Mouse (Mus musculus) lung, embryonic 15.5 days (tissue): Measurements from ENCODE around the gene Tspan9. TPM values are rescaled to one million over a fixed set of nuclear protein-coding genes. Genes with fewer than 3 reads are reported as not detected.
A peak's percentile ranks its signal among the peaks of the same experiment; 100 is the strongest.

Source experiments
- ATAC-seq: fragments of 200-750 bp; cut with Nextera tagmentation; 2 replicates; pipeline ENCODE4 v1.8.0; 2017; ENCODE audit warnings: moderate number of reproducible peaks, borderline replicate concordance; ENCODE audit not compliant: low FRiP score, low TSS enrichment; ENCODE audit errors: extremely low read depth
- H3K27ac ChIP-seq: fragments of 300-500 bp; sonication (generic); 2 replicates; pipeline ENCODE4 v1.5.1; 2015; ENCODE audit warnings: moderate library complexity, mild to moderate bottlenecking, inconsistent platforms
- H3K27me3 ChIP-seq: fragments of 300-500 bp; sonication (generic); 2 replicates; pipeline ENCODE4 v1.6.1; 2015; ENCODE audit warnings: inconsistent platforms
- H3K36me3 ChIP-seq: fragments of 300-500 bp; sonication (generic); 2 replicates; pipeline ENCODE4 v1.6.1; 2015; ENCODE audit warnings: inconsistent platforms
- H3K4me1 ChIP-seq: fragments of 300-500 bp; sonication (generic); 2 replicates; pipeline ENCODE4 v1.6.1; 2015; ENCODE audit warnings: inconsistent platforms
- H3K4me2 ChIP-seq: fragments of 300-500 bp; sonication (generic); 2 replicates; pipeline ENCODE4 v1.6.1; 2015; ENCODE audit warnings: inconsistent platforms, mild to moderate bottlenecking, moderate library complexity
- H3K4me3 ChIP-seq: fragments of 300-500 bp; sonication (generic); 2 replicates; pipeline ENCODE4 v1.5.1; 2015; ENCODE audit warnings: mild to moderate bottlenecking, inconsistent platforms
- H3K9ac ChIP-seq: fragments of 300-500 bp; sonication (generic); 2 replicates; pipeline ENCODE4 v1.6.1; 2015; ENCODE audit warnings: inconsistent platforms
- H3K9me3 ChIP-seq: fragments of 300-500 bp; sonication (generic); 2 replicates; pipeline ENCODE4 v1.6.1; 2016; ENCODE audit warnings: inconsistent platforms
- WGBS: fragments of 180-500 bp; shearing (Covaris S2); methylation state at CpG from one replicate; pipeline ENCODE4 v1.1.7; 2015; 5-methylcytosine and 5-hydroxymethylcytosine counted together
- polyA plus RNA-seq: library from polyadenylated mRNA; unstranded; fragments of >200 nt; fragmentation: Nextera tagmentation; extraction: Ambion mirVana; gene quantifications from 2 replicates; pipeline ENCODE4 v1.2.1, GENCODE M21; 2015

Gene Tspan9
- polyA plus RNA-seq, 1 experiment from 2014 or later: 130 TPM

DNA sequence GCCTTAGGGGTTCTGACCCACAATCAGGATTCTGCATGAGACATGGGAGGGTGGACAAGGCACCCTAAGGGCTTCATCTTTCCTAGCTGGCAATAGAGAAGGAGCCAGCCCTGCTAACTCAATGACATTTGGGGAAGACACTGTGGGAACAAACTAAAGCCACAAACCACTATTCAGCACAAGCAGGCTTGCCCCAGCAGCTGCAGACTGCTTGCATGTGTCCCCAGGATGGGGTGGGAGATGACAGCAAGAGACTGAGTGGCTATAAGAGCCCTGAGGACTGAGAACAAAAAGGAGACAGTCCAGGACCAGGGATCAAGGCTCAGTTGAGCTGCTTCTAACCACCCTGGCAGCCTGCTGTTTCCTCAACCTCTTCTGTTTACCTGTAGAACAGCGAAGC, 141.8 kb downstream of the Tspan9 start:
- no peak for ATAC-seq
- Histone ChIP-seq H3K9me3 (no peaks in the 10 kb centered on the region), H3K27ac (no peak overlapping the region), H3K4me1 (peaks cover 26% of the 10 kb centered on the region), H3K4me2 (no peak overlapping the region), H3K36me3 (no peaks in the 10 kb centered on the region), H3K9ac (no peak overlapping the region), H3K4me3 (no peak overlapping the region), H3K27me3 (no peaks in the 10 kb centered on the region)
- WGBS: 57% methylated on average over 1 of the region's 1 CpGs

DNA sequence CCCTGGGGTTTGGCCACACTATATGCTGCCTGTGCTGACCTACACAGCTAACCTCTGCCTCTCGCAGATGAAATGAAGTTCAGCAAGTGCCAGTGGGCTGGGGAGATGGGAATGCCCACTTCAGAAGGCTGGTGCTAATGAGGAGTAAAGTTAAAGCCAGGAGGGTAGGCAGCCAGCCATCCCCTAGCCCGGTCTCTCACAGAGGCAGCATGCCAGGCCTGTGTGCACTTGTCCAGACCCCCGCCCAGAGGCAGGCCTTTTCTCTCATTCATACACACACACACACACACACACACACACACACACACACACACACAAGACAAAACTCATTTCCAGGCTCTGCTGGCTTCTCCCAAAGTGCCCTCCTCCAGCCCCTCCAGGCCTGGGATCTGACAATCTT, 142.6 kb downstream of the Tspan9 start:
- Histone ChIP-seq H3K4me1 (peaks cover 18% of the 10 kb centered on the region), H3K36me3 (no peaks in the 10 kb centered on the region), H3K9ac (no peak overlapping the region), H3K27ac (no peak overlapping the region), H3K4me3 (no peak overlapping the region), H3K4me2 (no peak overlapping the region), H3K27me3 (no peaks in the 10 kb centered on the region), H3K9me3 (no peaks in the 10 kb centered on the region)
- 84% methylated on average over 3 of the region's 3 CpGs for WGBS
- no peak for ATAC-seq

DNA sequence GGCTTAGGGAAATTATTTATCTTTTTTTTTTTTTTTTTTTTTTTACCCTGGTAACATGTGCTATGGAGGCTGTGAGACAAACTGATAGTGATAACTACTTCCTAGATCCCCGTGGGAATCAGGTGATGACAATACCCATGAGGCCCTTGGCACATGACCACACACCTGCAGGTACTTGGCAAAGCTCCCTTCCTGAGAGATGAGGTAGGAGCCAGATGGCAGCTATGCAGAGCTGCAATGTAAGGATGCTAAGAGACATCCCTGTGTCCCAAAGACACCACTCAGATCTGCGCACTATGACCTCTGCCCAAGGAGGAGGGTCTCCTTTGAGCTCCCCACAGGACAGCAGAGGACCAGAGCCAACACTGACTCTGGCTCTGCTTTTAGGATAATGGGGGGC, 144.3 kb downstream of the Tspan9 start:
- Histone ChIP-seq H3K27ac (no peak overlapping the region), H3K4me3 (no peak overlapping the region), H3K36me3 (no peaks in the 10 kb centered on the region), H3K9me3 (no peaks in the 10 kb centered on the region), H3K4me1 (peaks cover 15% of the 10 kb centered on the region), H3K4me2 (no peak overlapping the region), H3K9ac (no peak overlapping the region), H3K27me3 (no peaks in the 10 kb centered on the region)
- no peak for ATAC-seq
- 78% methylated on average over 2 of the region's 2 CpGs for WGBS

DNA sequence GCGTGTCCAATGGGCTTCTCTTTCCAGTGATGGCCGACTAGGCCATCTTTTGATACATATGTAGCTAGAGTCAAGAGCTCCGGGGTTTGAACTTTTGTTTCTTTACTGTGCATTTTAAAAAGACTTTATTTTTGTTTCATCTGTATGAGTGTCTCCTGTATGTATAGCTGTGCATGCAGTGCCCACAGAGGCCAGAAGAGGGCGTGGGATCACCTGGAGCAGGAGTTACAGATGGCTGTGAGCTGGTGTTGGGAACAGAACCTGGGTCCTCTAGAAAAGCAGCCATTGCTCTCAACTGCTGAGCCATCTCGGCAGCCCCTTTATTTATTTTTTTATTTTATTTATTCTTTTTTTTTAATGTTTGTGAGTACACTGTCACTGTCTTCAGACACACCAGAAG, 146.5 kb downstream of the Tspan9 start:
- Histone ChIP-seq H3K4me3 (no peak overlapping the region), H3K27ac (no peak overlapping the region), H3K9ac (no peak overlapping the region), H3K4me1 (peaks cover 3% of the 10 kb centered on the region), H3K27me3 (no peaks in the 10 kb centered on the region), H3K9me3 (no peaks in the 10 kb centered on the region), H3K36me3 (no peaks in the 10 kb centered on the region), H3K4me2 (no peak overlapping the region)
- WGBS: 80% methylated on average over 5 of the region's 5 CpGs
- no peak for ATAC-seq

DNA sequence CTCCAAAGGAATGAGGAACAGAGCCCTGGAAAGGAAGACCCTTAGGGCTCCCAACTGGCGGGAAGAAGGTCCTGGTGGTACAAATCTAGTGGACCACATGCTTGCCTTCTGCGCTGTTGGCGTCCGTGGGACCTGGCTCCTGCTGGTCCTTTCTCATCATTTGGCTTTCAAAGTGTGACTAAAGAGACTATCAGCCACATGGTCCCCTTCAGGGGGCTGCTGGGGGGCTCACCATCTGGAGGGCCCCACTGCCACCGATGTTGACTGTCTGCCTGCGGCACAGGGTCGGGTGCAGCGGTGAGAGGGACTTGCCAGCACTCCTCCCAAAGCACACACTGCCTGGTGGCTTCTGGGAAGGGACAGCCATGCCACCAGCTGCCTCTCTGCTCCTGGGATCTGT, 150.4 kb downstream of the Tspan9 start:
- H3K27me3 ChIP-seq: no peaks in the 10 kb centered on the region
- H3K27ac ChIP-seq: no peak overlapping the region
- H3K4me1 ChIP-seq: peaks cover 34% of the 10 kb centered on the region
- H3K4me2 ChIP-seq: no peak overlapping the region
- H3K4me3 ChIP-seq: no peak overlapping the region
- H3K36me3 ChIP-seq: no peaks in the 10 kb centered on the region
- H3K9ac ChIP-seq: no peak overlapping the region
- 86% methylated on average over 8 of the region's 8 CpGs for WGBS
- H3K9me3 ChIP-seq: no peaks in the 10 kb centered on the region
- no peak for ATAC-seq

DNA sequence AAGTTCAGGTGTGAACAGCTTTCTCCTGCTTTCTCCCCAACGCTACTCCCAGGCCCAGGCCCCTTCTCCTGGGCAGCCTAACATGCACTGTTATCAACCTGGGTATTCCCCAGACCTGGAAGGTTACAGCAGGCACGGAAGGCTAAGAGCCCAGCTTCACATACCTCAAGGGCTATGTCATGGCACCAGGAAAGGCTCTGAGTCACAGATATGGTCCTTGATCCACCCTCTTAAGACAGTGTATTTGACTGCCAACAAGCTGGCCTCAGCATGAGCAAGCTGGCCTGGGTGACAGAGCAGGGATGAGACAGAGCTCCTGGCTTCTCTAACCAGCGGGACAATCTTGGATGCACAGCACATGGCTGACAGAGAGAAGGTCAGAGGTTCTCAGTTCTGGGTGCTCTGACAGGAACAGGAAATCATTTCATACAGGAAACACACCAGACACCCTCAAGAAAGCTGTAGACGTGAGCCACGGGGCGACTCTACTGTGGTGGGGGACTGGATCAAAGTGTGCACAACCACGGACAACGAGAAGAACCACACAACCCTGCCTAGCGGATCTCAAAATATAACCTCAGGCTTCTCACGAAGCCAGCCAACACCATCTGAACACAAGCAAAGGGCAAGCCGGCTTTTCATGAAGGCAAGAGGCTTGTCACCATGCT, 151.8 kb downstream of the Tspan9 start:
- peak; percentile 21; the same call in 1 of the 2 replicates for ATAC-seq
- no peaks in the 10 kb centered on the region for H3K36me3 ChIP-seq
- H3K9ac ChIP-seq: no peak overlapping the region
- H3K27me3 ChIP-seq: no peaks in the 10 kb centered on the region
- peaks cover 36% of the 10 kb centered on the region for H3K4me1 ChIP-seq
- WGBS: 55% methylated on average over 11 of the region's 11 CpGs
- no peak overlapping the region for H3K4me3 ChIP-seq
- peak overlapping the region; percentile 42 for H3K27ac ChIP-seq
- H3K9me3 ChIP-seq: no peaks in the 10 kb centered on the region
- no peak overlapping the region for H3K4me2 ChIP-seq

DNA sequence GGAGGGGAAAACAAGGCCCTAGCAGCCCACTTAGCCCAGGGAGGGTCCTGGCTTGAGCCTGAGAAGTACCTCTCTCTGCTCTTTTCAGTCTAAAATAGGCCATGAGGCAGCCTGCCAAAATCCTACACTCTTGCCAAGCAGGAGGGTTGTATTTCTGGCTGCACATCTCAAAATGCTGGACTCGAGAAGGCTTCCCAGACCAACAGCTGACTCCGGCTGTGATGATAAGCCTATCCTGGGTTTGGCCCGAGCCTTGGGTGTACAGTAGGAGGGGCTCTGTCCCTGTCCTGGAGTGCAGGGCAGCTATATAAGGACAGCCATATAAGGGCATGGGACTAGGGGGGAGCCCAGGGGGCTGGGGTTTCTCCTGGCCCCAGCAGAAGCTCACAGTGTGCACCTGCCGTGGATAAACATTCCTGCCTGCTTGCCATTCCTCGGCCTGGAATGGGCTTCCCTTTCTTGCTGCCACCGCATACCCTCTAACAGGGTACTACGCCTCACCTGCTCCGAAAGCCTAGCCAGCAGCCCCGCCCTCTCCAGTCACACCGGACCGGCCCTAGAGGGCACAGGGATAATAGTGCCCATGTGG, 153.7 kb downstream of the Tspan9 start:
- H3K9ac ChIP-seq: no peak overlapping the region
- H3K4me3 ChIP-seq: no peak overlapping the region

DNA sequence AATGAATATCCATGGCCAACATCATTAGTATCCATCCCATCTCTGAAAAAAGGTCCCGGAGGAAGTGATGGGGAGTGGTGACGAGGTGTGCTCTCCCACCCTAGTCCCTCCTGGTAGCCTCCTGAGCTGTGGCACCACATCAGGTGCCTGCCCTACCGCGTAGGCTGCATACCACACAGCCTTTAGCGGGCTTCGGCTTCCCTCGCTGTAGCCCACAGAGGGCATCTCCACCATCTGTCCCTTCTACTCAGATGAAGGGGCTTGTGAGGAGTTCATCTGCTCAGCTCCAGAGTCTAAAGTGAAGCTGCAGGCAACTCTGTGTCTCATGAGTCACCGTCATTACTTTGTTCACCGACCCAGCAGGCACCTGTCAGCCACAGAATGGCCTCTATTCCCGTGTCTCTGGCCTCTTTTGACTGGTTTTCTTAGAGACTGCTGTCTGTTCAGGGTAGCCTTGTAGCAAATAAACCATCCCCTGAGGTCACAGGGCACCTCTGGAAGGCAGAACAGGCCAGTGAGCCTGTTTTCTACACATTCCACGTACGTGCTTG, 154.4 kb downstream of the Tspan9 start:
- H3K4me1 ChIP-seq: peaks cover 38% of the 10 kb centered on the region
- 80% methylated on average over 12 of the region's 12 CpGs for WGBS
- H3K4me2 ChIP-seq: no peak overlapping the region
- no peak overlapping the region for H3K4me3 ChIP-seq
- H3K36me3 ChIP-seq: no peaks in the 10 kb centered on the region
- no peak for ATAC-seq
- H3K9me3 ChIP-seq: no peaks in the 10 kb centered on the region
- H3K27me3 ChIP-seq: no peaks in the 10 kb centered on the region
- H3K9ac ChIP-seq: no peak overlapping the region
- H3K27ac ChIP-seq: peak overlapping the region; percentile 79

More for the DNA sequence above, 153.7 kb downstream of the Tspan9 start:
- H3K36me3 ChIP-seq: no peaks in the 10 kb centered on the region
- WGBS: 41% methylated on average over 11 of the region's 11 CpGs
- ATAC-seq: peak; percentile 90
- no peaks in the 10 kb centered on the region for H3K9me3 ChIP-seq
- H3K27me3 ChIP-seq: no peaks in the 10 kb centered on the region
- H3K4me2 ChIP-seq: no peak overlapping the region
- H3K27ac ChIP-seq: peak overlapping the region; percentile 79
- H3K4me1 ChIP-seq: peaks cover 38% of the 10 kb centered on the region

DNA sequence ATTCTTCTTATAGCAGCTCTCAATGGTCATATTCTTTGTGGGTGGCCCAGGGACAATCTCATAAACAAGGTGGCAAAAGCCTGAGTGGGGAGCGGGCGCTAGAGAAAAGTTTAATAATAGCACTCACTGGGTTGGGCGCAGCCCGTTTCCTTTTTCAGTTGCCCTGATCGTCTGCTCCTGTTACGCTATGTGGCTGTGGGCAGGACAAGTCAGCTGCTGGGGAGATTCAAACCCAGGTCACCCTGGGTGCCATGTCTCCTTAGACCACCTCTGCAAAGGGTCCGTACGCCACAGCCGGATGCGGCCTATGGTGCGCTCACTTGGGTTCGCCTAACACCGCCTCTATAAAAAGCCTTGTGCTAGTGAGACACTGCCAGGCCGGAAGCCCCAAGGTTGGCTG, 156.0 kb downstream of the Tspan9 start:
- 88% methylated on average over 14 of the region's 14 CpGs for WGBS

DNA sequence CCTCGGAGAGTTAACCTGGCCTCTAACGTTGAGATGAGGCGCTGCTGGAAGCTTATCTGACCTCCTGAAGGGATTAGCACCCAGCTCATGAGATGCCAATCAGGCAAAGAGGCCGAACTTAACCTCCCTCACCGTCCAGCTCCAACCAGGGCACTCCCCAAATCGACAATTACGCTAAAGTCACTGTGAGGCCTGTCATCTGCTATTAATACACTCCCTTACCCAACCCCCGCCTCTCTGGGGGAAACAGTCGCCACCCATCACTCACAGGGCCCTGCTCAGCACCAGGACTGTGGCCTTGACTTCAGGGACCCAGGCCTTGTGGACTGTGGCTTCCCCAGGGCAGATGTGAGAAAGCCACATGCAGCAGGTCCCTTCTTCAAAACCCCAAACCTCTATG, 157.0 kb downstream of the Tspan9 start:
- no peak overlapping the region for H3K4me3 ChIP-seq
- H3K4me2 ChIP-seq: no peak overlapping the region
- H3K9ac ChIP-seq: no peak overlapping the region
- H3K27ac ChIP-seq: no peak overlapping the region
- no peaks in the 10 kb centered on the region for H3K9me3 ChIP-seq
- H3K4me1 ChIP-seq: peaks cover 34% of the 10 kb centered on the region
- H3K36me3 ChIP-seq: no peaks in the 10 kb centered on the region
- 50% methylated on average over 9 of the region's 9 CpGs for WGBS
- H3K27me3 ChIP-seq: no peaks in the 10 kb centered on the region
- no peak for ATAC-seq

More for the DNA sequence above, 156.0 kb downstream of the Tspan9 start:
- H3K4me1 ChIP-seq: peaks cover 38% of the 10 kb centered on the region
- H3K4me3 ChIP-seq: no peak overlapping the region
- ATAC-seq: no peak
- no peak overlapping the region for H3K9ac ChIP-seq
- H3K4me2 ChIP-seq: no peak overlapping the region
- H3K36me3 ChIP-seq: no peaks in the 10 kb centered on the region
- H3K9me3 ChIP-seq: no peaks in the 10 kb centered on the region
- no peaks in the 10 kb centered on the region for H3K27me3 ChIP-seq
- no peak overlapping the region for H3K27ac ChIP-seq

DNA sequence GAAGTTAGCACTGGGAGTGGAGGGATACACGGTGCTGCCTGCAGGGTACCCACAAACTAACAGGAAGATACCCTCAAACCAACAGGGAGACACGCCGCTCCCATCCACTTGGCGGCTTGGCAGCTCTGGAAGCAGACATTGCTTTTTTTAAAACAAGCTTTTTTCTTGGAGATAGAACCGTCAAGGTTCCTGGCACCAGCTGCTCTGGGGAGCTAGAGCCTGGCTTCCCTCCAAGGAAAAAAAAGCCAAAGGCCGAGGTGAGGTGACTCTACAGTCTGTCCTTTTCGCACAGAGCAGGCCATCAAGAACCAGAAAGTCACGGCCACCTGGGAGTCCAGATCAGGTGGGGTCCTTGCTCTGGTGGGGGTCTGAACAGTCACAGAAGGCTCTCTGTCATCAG, 162.2 kb downstream of the Tspan9 start:
- Histone ChIP-seq H3K4me2 (no peak overlapping the region), H3K27ac (no peak overlapping the region)
- 0 out of 2 replicates have a peak, but pooled peaks have one; percentile 4 for ATAC-seq

DNA sequence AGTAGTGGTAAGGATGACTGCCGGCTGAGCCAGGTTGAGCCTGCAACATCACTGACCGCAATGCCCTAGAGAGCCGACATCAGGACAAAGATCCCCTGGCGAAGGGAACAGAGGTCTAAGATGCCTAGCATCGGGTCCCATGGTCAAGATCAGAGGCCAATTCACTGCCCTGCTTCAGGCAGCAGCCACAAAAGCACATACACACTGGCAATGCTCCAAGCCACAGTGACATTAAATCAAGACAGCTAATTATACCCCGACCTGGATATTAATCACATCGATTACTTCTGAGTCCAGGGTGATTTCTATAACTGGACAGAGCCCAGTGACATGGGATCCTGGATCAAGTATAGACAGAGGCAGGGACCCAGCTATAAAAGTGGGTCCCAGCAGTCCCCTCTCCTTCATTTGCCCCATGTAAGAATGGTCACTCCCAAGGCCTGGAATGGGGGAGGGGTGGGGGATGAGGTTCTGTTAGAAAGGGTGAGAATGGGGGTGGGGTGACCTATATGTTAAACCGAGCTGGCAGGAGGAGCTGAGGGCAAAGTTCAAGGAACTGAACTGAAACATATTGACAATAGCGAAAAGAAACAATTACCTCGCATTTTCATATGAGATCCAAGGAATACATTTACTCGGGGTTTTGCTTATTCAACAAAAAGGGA, 162.9 kb downstream of the Tspan9 start:
- H3K4me1 ChIP-seq: peaks cover 17% of the 10 kb centered on the region
- H3K36me3 ChIP-seq: no peaks in the 10 kb centered on the region
- H3K27me3 ChIP-seq: no peaks in the 10 kb centered on the region
- WGBS: 60% methylated on average over 11 of the region's 11 CpGs
- H3K27ac ChIP-seq: no peak overlapping the region
- no peaks in the 10 kb centered on the region for H3K9me3 ChIP-seq
- no peak overlapping the region for H3K4me3 ChIP-seq
- no peak overlapping the region for H3K9ac ChIP-seq
- H3K4me2 ChIP-seq: no peak overlapping the region
- no peak for ATAC-seq

More for the DNA sequence above, 162.2 kb downstream of the Tspan9 start:
- Histone ChIP-seq H3K27me3 (no peaks in the 10 kb centered on the region), H3K9me3 (no peaks in the 10 kb centered on the region), H3K9ac (no peak overlapping the region), H3K36me3 (no peaks in the 10 kb centered on the region), H3K4me1 (peaks cover 17% of the 10 kb centered on the region), H3K4me3 (no peak overlapping the region)
- WGBS: 40% methylated on average over 8 of the region's 8 CpGs
